Mouse (Mus musculus) forebrain, embryonic 14.5 days (tissue): ENCODE results near the gene St3gal3. TPM values are rescaled to one million over a fixed set of nuclear protein-coding genes. Genes with fewer than 3 reads are reported as not detected.

Experiments used
- ATAC-seq: fragments of 200-750 bp; cut with Nextera tagmentation; 2 replicates; pipeline ENCODE4 v1.8.0; 2017; ENCODE audit warnings: mild to moderate bottlenecking, moderate library complexity
- DNase-seq: peaks from one replicate; pipeline ENCODE4 v3.0.0-alpha.2; 2015; ENCODE audit warnings: low spot score
- H3K27ac ChIP-seq: fragments of 300-500 bp; sonication (generic); 2 replicates; pipeline ENCODE4 v1.5.1; 2014; ENCODE audit warnings: low read depth, mild to moderate bottlenecking, control low read depth, low read length, moderate library complexity
- H3K27me3 ChIP-seq: fragments of 300-500 bp; sonication (generic); replicated peaks from 2 replicates; pipeline ENCODE4 v1.6.1; 2014; ENCODE audit warnings: low read length, control low read depth, mixed read lengths; ENCODE audit not compliant: control insufficient read depth, insufficient read depth
- H3K36me3 ChIP-seq: fragments of 300-500 bp; sonication (generic); 2 replicates; pipeline ENCODE4 v1.6.1; 2014; ENCODE audit warnings: low read length, control low read depth; ENCODE audit not compliant: control insufficient read depth, insufficient read depth
- H3K4me1 ChIP-seq: fragments of 300-500 bp; sonication (generic); 2 replicates; pipeline ENCODE4 v1.6.1; 2014; ENCODE audit warnings: antibody characterized with exemption, low read length, control low read depth; ENCODE audit not compliant: control insufficient read depth, insufficient read depth
- H3K4me2 ChIP-seq: fragments of 300-500 bp; sonication (generic); 2 replicates; pipeline ENCODE4 v1.6.1; 2014; ENCODE audit warnings: mild to moderate bottlenecking, control low read depth, low read length
- H3K4me3 ChIP-seq: fragments of 300-500 bp; sonication (generic); 2 replicates; pipeline ENCODE4 v1.5.1; 2014; ENCODE audit warnings: low read depth, low read length, control low read depth
- H3K9ac ChIP-seq: fragments of 300-500 bp; sonication (generic); 2 replicates; pipeline ENCODE4 v1.6.1; 2014; ENCODE audit warnings: mild to moderate bottlenecking, low read length, control low read depth, moderate library complexity
- H3K9me3 ChIP-seq: fragments of 300-500 bp; sonication (generic); replicated peaks from 2 replicates; pipeline ENCODE4 v1.6.1; 2016; ENCODE audit warnings: low read length, control low read depth, mixed read lengths; ENCODE audit not compliant: control insufficient read depth
- WGBS: fragments of 180-500 bp; shearing (Covaris S2); extraction: QIAGEN DNeasy Blood & Tissue Kit; methylation state at CpG from one replicate; pipeline ENCODE4 v1.1.7; 2014; 5-methylcytosine and 5-hydroxymethylcytosine counted together
- polyA plus RNA-seq: library from polyadenylated mRNA; unstranded; fragments of >200 nt; fragmentation: Nextera tagmentation; extraction: Ambion mirVana; gene quantifications from 2 replicates; pipeline ENCODE4 v1.2.1, GENCODE M21; 2014

The St3gal3 gene
- polyA plus RNA-seq, 1 experiment from 2014 or later, result 11.3 TPM

- DNase-seq (peak; percentile 46), ATAC-seq (no peak)
- Histone ChIP-seq H3K9ac (peak overlapping the region; percentile 29; the same call in 1 of the 2 replicates), H3K4me1 (peaks cover 8% of the 10 kb centered on the region; the same call in 1 of the 2 replicates), H3K27ac (no peak overlapping the region), H3K27me3 (no peaks in the 10 kb centered on the region), H3K36me3 (no peaks in the 10 kb centered on the region), H3K4me3 (no peak overlapping the region), H3K9me3 (no peaks in the 10 kb centered on the region), H3K4me2 (0 out of 2 replicates have a peak overlapping the region, but pooled peaks have one; percentile 12)
- WGBS, result 15% methylated on average over 20 of the region's 20 CpGs
Observed at GRCm38 (mm10) chr4:117997381-117998269, 137.1 kb downstream of the St3gal3 start.

- Histone ChIP-seq H3K4me3 (no peak overlapping the region), H3K27ac (no peak overlapping the region), H3K4me1 (peaks cover 8% of the 10 kb centered on the region; the same call in 1 of the 2 replicates), H3K4me2 (no peak overlapping the region), H3K9me3 (no peaks in the 10 kb centered on the region), H3K27me3 (no peaks in the 10 kb centered on the region), H3K36me3 (no peaks in the 10 kb centered on the region), H3K9ac (no peak overlapping the region)
- ATAC-seq (no peak), DNase-seq (no peak)
- 86% methylated on average over 5 of the region's 5 CpGs for WGBS
Observed at GRCm38 (mm10) chr4:117996701-117997100, 138.0 kb downstream of the St3gal3 start.

GRCm38 (mm10) chr4:117995461-117995860, 139.3 kb downstream of the St3gal3 start:
- WGBS, result 100% methylated on average over 1 of the region's 1 CpGs
- DNase-seq (no peak), ATAC-seq (no peak)
- H3K4me1 ChIP-seq, result peaks cover 8% of the 10 kb centered on the region; the same call in 1 of the 2 replicates
- H3K27ac ChIP-seq, result no peak overlapping the region
- H3K27me3 ChIP-seq, result no peaks in the 10 kb centered on the region
- H3K9ac ChIP-seq, result no peak overlapping the region
- H3K4me2 ChIP-seq, result no peak overlapping the region
- no peaks in the 10 kb centered on the region for H3K36me3 ChIP-seq
- H3K4me3 ChIP-seq, result no peak overlapping the region
- H3K9me3 ChIP-seq, result no peaks in the 10 kb centered on the region

- no peak overlapping the region for H3K4me2 ChIP-seq
- DNase-seq (no peak), ATAC-seq (no peak)
- H3K27me3 ChIP-seq, result no peaks in the 10 kb centered on the region
- H3K9me3 ChIP-seq, result no peaks in the 10 kb centered on the region
- H3K27ac ChIP-seq, result no peak overlapping the region
- no peak overlapping the region for H3K4me3 ChIP-seq
- 86% methylated on average over 2 of the region's 2 CpGs for WGBS
- peaks cover 8% of the 10 kb centered on the region; the same call in 1 of the 2 replicates for H3K4me1 ChIP-seq
- H3K36me3 ChIP-seq, result no peaks in the 10 kb centered on the region
- no peak overlapping the region for H3K9ac ChIP-seq
Observed at GRCm38 (mm10) chr4:117993421-117993820, 141.3 kb downstream of the St3gal3 start.

- Histone ChIP-seq H3K9ac (no peak overlapping the region), H3K27ac (no peak overlapping the region), H3K4me2 (no peak overlapping the region), H3K27me3 (no peaks in the 10 kb centered on the region), H3K4me1 (peaks cover 6% of the 10 kb centered on the region; the same call in 1 of the 2 replicates), H3K9me3 (no peaks in the 10 kb centered on the region), H3K4me3 (no peak overlapping the region), H3K36me3 (no peaks in the 10 kb centered on the region)
- 84% methylated on average over 7 of the region's 7 CpGs for WGBS
- ATAC-seq (no peak), DNase-seq (no peak)
Observed at GRCm38 (mm10) chr4:117992872-117993271, 141.8 kb downstream of the St3gal3 start.

- ATAC-seq, result no peak
- WGBS, result 88% methylated on average over 3 of the region's 3 CpGs
Observed at GRCm38 (mm10) chr4:117992036-117992435, 142.7 kb downstream of the St3gal3 start.

GRCm38 (mm10) chr4:117991055-117991627, 143.6 kb downstream of the St3gal3 start:
- Histone ChIP-seq H3K4me1 (no peaks in the 10 kb centered on the region), H3K9ac (no peak overlapping the region), H3K4me3 (no peak overlapping the region), H3K27me3 (no peaks in the 10 kb centered on the region), H3K9me3 (no peaks in the 10 kb centered on the region), H3K4me2 (no peak overlapping the region), H3K27ac (no peak overlapping the region), H3K36me3 (no peaks in the 10 kb centered on the region)
- DNase-seq (no peak), ATAC-seq (no peak)
- 79% methylated on average over 8 of the region's 8 CpGs for WGBS

More at GRCm38 (mm10) chr4:117992036-117992435, 142.7 kb downstream of the St3gal3 start:
- Histone ChIP-seq H3K36me3 (no peaks in the 10 kb centered on the region), H3K4me1 (no peaks in the 10 kb centered on the region), H3K4me3 (no peak overlapping the region), H3K9me3 (no peaks in the 10 kb centered on the region), H3K27ac (no peak overlapping the region), H3K9ac (no peak overlapping the region), H3K4me2 (no peak overlapping the region), H3K27me3 (no peaks in the 10 kb centered on the region)
- no peak for DNase-seq

GRCm38 (mm10) chr4:117990571-117990970, 144.1 kb downstream of the St3gal3 start:
- WGBS, result 63% methylated on average over 3 of the region's 3 CpGs
- Histone ChIP-seq H3K9ac (no peak overlapping the region), H3K4me1 (no peaks in the 10 kb centered on the region), H3K27ac (no peak overlapping the region), H3K4me3 (no peak overlapping the region), H3K36me3 (no peaks in the 10 kb centered on the region), H3K9me3 (no peaks in the 10 kb centered on the region), H3K27me3 (no peaks in the 10 kb centered on the region), H3K4me2 (no peak overlapping the region)
- no peak for ATAC-seq
- no peak for DNase-seq

GRCm38 (mm10) chr4:117989801-117990200, 144.9 kb downstream of the St3gal3 start:
- no peaks in the 10 kb centered on the region for H3K27me3 ChIP-seq
- no peak overlapping the region for H3K27ac ChIP-seq
- no peak for DNase-seq
- WGBS, result 89% methylated on average over 12 of the region's 12 CpGs
- no peaks in the 10 kb centered on the region for H3K4me1 ChIP-seq
- no peak overlapping the region for H3K4me2 ChIP-seq
- no peak overlapping the region for H3K9ac ChIP-seq
- no peaks in the 10 kb centered on the region for H3K36me3 ChIP-seq
- ATAC-seq, result no peak
- no peaks in the 10 kb centered on the region for H3K9me3 ChIP-seq
- no peak overlapping the region for H3K4me3 ChIP-seq
